Mouse (Mus musculus) CD4-positive, CD25-positive, alpha-beta regulatory T cell, adult 2 months (primary cell): ENCODE measurements around the gene Tef.

ENCODE experiments used
- DNase-seq: peaks from one replicate; pipeline ENCODE4 v3.0.0-alpha.2; 2012; ENCODE audit warnings: low read depth, low spot score

Gene Tef

DNA sequence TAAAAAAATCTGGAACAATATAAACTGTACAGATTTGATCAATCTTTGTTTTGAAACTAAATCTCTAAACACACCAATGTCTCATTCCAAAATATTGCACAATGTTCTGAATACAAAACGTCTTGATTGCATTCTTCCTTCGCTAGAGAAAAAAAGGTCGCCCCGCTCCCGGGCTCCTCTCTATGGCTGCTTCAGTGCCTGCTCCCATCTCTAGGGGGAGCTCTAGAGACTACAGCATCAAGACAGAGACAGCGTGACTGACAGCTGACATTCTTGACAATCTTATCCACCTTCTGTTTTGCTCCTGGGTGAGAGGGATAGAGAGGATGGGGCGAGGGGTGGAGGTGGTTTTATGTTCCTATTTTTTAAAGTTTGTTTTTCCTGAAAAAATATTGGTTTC lies 46.1 kb downstream of the Tef start:
- DNase-seq: peak; percentile 88

DNA sequence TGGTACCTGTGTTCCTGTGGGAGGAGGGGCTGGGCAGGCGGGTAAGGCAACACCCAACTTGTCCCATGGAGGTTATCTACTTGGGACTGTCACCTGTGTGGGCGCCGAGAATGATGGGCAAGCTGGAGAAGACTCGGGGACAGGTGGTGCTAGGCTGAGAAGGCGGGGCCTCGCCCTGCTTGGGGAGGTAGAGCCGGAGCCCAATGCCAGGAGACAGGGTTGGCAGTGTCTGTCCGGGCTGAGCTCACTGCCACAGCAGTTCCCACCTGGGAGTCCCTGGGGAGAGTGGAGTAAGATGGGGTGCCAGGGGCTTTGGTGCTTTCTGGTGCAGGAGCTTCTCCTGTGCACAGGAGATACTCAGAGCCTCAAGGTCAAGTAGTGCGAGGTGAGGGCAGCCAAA lies 46.9 kb downstream of the Tef start:
- peak; percentile 30 for DNase-seq

DNA sequence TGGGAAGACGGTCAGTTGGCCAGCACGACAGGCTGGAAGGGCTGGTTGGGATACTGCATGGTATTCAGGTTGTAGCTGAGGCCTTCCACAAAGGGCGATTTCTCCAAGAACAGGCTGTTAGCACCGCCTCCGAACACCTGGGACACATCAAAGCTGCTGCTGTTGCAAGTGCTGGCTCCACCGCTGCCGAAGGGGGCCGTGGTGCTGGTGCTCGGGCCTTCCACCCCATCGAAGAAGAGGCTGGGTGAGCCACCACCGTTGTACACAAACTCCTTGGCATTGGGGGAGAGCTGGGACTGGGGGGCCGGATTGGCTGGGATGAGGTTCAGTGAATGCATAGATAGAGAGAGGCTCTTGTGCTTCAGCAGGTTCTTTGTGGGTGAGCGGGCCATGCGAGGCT lies 48.5 kb downstream of the Tef start:
- no peak for DNase-seq

DNA sequence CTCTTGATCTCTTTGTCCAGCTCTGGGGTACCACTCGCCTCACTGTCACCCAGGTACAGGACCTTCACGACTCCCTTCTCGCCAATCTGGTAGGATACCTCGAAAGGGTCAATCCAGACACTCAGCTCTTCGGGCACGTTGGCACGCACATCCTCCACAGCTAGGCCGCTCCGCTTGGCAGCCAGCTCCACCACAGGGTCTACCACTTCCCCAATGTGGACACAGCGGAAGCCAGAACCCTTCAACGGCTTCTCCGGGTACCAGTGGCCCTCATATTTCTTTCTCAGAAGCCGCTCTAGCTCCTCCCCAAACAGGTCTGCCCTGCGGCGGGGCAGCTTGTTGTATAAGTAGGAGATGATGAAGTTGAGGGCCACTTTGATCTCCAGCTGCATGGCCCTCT lies 49.2 kb downstream of the Tef start:
- no peak for DNase-seq

DNA sequence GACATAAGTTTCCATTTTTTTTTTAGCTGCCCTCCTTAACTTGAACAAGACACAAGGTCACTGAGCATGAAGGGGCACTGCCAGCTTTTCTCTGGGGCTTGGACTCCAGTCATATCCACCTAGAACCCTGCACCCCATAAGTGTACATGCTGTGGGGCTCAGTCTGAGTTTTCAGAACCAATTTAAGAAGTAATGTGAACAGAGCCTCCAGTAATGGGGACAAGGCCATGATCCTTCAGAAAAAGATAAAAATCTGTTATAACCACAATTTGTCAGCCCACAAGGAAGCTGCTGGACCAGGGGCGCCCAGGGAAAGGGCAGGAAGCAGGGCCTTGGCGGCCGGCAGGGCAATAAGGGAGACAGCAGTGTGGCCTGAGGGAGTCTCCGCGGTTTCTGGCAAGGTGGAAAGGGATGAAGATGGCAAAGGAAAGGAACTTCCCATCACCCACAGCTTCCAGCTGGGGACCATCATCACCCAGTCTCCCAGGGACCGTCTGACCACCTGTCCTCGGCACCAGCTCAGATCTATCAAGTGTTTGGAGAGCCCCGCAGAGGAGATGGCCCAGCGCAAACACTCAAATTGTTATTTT lies 50.3 kb downstream of the Tef start:
- no peak for DNase-seq

DNA sequence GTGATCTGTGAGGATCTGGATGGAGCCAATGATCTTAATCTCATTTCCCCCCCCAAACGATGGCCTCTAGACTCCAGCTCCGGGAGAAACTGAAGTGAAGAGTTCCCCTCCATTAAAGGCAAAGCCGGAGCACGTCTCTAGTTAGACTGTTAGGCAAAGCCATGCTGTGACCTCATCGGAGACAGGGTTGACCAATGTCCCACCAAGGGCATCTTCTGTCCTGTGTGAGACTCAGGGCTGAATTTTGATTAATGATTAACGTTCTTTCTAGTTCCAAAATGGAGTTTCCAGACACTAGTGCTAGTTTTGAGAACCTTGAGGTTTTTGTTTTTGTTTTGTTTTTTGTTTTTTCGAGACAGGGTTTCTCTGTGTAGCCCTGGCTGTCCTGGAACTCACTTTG lies 50.9 kb downstream of the Tef start:
- no peak for DNase-seq

DNA sequence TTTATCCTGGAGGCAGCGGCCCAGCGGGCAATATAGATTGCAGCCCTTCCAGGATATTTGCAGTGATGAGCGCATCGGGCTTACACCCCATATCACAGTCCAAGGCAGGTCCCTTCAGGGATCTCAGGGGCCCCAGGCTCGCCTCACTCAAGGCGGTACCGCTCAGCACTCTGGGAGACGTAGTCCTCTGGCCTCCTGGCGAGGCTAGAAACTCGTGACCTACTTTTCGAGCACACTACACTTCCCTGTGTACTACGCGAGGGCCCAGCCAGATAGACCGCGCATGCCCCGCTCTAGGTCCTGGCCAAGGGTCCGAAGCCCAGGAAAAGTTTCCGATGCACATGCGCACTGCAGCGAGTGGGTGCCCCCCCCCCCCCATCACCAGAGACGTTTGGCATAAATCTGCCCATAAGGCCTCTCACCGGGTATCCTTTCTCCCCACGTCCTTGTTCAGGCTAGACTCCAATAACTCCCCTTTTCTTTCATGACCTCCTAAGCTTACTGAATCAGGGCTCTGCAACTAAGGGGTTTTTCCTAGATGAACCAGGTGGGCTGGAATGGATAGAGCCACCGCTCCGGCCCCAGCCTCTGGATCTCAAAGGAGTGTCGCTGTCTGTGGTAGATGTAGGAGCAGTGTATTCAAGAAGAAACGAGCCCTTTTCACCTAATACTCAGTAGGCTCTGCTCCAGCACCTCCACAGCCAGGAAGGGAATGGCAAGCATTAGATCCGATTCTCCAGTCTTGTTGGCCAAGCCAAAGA lies 54.0 kb downstream of the Tef start:
- DNase-seq: peak; percentile 88

DNA sequence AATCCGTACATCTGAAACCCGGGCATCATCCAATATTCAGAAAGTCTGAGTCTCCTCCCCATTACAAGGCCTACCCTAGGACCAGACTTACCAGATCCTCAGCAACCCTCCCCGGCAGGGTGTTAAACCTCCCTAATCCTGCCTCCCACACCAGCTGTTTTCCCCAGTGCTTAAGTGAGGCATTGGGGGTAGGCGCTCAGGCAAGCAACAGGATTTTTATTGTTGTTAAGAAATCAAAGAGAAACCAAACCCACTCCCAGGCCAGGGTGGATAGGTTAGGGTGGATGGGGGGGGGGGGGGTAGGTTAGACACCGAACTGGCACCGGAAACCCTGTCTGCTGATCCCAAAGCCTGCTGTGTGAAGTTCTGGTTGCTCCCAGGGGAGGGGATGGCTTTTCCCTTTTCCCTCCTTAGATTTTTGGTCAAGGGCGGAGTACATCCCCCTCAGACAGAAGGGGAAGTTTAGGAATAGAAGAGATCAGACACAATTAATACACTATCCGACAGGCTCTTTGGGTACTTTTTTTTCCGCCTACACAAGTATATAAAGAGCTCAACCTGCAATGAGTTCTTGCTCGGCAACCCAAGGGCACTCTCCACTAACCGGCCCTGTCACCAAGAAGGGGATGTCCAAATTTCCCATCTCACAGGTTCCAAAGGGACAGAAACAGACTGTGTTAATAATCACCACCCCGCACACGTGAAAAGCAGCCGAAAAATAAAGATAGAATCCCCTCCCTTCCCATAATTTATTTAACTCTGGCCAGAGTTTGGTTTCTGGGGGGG lies 54.9 kb downstream of the Tef start:
- DNase-seq: peak; percentile 58

DNA sequence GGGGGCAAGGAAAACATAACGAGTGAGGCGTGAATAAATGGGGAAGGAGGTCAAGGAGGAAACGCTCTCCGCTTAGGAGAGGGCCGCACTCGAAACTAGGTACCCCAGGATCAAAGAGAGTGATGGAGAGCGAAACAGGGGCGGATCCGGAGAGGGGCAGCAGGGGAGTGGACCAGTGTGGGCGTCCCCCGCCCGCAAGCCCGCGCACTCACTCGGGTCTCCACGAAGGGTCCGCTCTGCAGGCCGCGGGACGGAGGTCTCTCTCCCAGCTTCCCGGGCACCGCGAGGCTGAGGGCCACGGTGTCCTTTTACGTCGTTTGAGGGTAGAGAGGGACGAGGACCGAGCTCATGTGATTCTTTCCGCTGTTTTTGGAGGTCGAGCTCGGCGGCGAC lies 55.5 kb downstream of the Tef start:
- peak; percentile 69 for DNase-seq

DNA sequence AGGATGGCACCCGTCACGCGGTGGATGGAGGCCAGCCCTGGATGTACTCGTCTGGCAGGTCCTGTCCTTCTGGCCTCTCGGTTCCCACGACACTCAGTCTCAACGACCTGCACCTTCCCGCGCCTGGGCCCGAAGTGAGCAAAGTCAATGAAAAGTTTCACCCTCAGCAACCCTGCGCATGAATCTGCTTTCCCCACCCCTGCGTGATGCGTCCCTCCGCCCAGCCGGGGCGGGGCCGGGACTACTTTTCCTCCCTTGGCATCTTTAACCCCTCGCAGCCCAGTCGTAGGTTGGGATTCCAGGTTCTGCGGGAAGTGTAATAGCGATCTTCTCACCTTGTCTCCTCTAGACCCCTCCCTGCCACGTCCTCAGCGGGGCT lies 55.9 kb downstream of the Tef start:
- peak; percentile 93 for DNase-seq

DNA sequence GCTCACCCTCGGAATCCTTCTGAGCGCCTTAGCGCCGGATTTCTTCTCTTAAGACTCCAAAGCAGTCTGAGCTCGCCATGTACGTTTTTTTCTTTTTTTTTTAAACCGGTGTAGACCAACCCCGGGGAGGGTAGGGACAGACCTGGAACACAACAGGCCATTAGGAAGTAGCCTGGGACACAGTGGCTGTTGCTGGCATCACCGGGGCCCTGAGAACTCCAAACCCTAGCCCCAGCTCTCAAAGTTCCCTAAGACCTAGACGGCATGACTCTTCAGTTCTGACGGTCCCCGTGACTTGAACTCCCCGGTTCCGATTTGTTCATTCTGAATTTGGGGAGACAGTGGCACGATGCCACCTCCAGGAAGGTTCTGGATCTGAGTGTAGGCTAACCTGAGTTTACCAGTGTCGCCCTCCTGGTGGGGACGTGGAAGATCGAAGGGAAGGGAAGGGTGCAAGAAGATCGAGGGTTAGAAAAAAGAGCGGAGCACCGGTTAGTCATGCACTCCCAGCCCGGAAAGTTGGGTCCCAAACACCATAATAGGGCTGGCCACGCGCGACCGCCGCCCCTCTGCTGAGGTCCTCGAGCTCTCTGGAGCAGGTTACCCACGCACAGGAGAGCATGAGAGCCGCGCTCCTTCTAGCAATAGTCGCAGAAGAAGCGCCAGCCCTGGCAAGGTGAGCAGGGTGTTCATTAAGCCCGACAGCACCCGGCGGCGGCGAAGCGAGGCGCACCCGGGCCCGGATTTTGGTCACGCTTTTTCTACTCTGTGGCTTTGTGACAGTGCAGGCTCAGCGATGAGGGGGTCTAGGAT lies 56.5 kb downstream of the Tef start, which contains the start of gene Tob2:
Tob2 (minus strand) TSS at position 280 of the 813 bp plus-strand sequence.
- peak; percentile 78 for DNase-seq

DNA sequence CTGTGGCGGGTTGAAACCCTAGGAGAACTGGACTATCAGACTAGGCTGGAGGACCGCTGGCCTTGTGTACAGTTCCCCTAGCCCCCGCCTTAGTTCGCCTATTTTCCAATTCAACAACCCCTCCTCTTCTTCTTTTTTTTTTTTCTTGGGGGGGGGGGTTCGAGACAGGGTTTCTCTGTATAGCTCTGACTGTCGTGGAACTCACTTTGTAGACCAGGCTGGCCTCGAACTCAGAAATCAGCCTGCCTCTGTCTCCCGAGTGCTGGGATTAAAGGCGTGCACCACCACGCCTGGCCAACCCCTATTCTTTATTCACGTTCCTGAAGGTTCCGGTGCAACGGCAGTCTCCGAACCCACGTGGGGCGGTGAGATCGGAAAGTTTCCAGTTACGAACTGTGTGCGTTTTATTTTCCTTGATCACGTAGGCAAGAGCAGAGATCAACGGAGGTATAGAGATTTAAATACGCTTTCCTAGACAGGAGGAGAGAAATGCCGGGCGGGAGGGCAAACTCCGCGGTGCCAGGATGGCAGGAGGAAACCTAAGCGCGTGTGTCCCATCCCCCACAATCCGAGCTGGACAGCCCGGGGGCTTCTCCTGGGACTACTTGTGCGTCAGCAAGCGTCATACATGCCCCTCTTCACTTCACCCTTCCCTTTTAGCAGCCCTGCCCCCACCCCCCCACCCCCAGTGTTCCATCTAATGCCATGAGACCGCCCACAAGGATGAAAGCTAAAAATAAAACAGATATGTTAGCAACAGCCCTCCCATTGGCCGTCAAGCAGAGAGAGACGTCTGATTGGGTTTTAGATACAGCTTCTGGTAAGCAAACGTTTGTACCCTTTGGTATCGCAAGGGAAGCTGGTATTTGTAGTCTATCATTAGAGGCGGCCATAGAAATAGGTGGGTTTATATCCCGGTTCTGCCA lies 57.4 kb downstream of the Tef start:
- DNase-seq: peak; percentile 93

DNA sequence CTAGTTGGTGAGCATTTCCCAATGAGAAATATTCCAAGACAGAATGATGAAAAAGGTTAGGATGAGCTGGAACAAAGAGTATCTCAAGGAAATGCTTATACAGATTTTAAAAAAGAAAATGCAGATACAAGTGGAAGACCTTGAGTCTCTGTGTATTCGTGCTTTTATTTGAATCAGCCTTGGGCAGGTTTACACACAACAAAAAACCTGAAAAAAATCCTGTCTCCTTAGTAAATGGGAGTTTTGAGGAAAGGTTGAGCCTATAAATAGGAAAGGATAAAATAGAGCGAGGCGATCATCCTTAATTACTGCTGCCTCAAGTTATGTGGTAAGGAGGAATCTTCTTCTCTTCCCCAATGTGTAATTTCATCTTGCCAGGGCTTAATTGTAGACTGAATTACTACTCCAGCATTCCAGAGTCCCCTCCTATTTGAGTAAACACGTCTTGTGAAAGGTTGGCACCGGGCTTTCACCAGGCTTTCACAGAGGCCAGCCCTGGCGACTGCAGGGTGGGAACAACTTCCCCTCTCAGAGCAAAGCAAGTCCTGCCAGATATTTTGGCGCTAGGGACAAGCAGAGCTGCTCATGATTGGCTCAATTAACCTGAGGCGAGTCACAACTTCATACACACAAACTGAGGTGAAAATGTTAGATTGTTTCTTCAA lies 58.4 kb downstream of the Tef start:
- no peak for DNase-seq

DNA sequence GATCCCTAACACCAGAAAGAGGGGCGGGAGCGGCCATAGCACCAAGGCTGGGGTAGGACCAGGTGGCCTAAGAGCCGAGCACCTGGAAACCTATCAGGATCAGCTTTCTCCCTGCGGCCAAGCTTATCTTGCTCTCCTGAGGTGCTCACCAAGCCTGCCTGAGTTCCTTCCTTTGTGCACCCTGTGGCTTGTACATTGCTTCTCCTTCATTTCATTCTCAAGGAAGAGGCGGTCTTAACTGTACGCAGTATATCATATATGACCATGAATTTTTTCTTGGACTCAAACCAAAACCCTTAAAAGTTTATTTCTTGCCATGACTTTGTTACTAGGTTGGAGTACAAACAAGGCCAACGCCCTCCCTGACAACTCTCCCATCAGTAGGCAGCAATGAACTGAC lies 62.0 kb downstream of the Tef start:
- DNase-seq: no peak

DNA sequence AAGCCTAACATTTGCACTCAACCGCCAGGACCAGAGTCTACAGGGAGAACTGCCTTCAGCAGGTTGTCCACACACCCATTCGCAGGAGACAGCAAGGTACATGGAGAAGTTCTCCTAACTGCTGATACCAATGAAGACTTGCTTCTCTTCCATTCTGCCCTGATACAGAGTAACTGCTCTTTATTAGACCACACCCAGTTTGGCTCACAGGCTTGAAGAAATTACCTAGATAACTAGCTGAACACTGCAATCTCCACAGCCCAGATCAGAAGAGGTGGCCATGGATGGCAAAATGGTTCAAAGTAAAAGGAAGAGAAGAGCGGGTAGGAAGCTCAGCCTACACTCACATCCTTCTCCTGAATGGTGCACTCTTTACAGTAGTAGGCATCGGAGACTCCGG lies 67.8 kb downstream of the Tef start:
- no peak for DNase-seq

DNA sequence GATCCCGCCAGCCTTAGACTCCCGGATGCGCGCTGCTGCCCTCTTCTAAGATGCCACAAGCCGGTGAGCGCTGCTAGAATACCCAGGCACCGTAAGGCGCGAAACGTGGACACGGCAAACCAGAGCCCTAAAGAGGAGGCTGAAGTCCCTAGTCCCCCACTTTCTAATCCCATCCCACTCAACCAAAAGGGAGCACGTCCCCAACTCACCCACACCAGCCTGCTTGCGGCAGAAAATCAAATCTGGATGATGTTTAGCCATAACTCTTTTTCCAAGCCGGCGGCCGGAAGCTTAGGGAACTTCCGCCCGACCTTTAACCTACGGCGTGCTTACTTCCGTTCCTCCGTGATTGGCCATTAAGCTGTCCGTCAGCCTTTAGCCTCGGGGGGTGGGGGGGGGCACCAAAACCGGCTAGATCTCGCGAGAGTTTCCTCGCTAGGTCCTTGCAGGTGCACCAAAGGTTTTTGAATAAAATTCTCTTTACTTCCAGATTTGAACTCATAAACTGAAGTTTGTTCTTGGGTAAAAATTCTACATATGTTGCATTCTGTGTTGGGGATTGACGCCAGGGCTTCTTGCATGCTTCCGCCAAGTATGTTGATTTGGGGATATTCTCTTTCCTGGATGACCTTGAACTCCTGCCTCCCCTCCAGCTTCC lies 69.5 kb downstream of the Tef start, which contains the start of gene Phf5a:
Phf5a (minus strand) TSS at position 308 of the 658 bp plus-strand sequence.
- DNase-seq: peak; percentile 97

DNA sequence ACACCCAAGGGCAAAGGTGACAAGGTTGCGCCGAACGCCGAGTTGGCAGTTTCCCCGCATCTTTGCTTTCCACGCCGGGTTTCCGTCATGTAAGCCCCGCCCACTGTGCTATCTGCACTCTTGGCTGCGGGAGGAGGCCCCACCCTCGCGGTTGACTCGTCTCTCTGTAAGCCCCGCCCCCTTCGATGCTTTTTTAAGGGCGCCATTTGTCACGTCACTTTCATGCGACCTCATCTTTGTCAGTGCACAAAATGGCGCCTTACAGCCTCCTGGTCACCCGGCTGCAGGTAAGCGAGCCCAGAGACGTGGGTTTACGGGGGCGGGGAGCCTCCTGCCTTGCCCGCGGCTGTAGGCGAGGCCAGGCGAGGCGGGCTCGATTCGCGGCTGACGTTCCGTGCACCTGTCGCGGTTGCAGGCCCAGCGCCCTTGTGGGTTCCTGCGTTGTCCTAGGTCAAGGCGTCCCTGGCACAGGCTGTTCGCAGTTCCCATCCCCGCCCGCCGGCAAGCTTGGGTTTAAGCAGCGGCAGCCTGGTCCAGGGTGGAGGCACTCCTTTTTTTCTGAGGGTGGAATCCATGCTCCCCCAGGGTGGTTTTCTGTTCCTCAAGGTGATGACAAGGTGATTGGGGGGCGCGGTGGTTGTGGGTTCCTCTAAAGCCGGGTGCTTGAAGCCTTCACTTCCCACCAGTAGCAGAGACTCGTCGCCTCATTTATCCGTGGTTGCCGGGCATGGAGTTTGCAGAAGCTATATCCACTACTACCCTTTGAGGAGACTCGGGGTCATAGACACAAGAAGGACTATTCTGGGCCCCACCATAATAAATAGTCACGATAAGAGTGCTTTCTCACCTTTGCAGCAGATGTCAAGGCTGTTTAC lies 70.3 kb downstream of the Tef start, which contains the start of gene Aco2:
Aco2 (plus strand) TSS at position 48 of the 875 bp plus-strand sequence.
- peak; percentile 99 for DNase-seq
